Mouse (Mus musculus) lung, adult 18-20 months (tissue): ENCODE measurements at regions not wholly inside any gene's neighbourhood (a gene's known extent, or its start where the extent isn't known, plus 50 kb on each side); places are given as distances from the start of the nearest gene placed in this dataset.

ENCODE experiments used
- DNase-seq, 2 experiments: peaks; one replicate each; pipeline ENCODE4 v3.0.0; 2022; ENCODE audit warnings: mixed read lengths in 2 of 2

- DNase-seq, result no peak
These were observed 484.6 kb upstream of the Chrm3 start for GRCm38 (mm10) chr13:10845212-10845611.

GRCm38 (mm10) chr13:10799351-10799913, 438.8 kb upstream of the Chrm3 start:
- DNase-seq, result no peak
